Mouse (Mus musculus) spleen, embryonic (tissue): ENCODE results near the gene Mageb3.
"Not testable (repeated sequence)": the region's sequence is repeated elsewhere in the genome, so short reads cannot be mapped to it uniquely, and the experiment has no call there.

ENCODE experiments used
- CTCF ChIA-PET: fragments of 350-600 bp; sonication (Branson Sonifier 250); formaldehyde crosslinking; loops from one replicate; lab custom pipeline; 2022; lab: Charles Lee

Gene Mageb3

GRCm38 (mm10) chr2:121955765-121956223, at the start of gene Mageb3, which contains the start of gene Ctdspl2:
Gene Mageb3, minus strand, starts transcription at chr2:121956092.
Gene Ctdspl2, plus strand, starts transcription at chr2:121956001.
- CTCF ChIA-PET: no interaction called here

GRCm38 (mm10) chr2:121995738-121996137, 39.8 kb upstream of the Mageb3 start:
- CTCF ChIA-PET: no interaction called here

- CTCF ChIA-PET: interaction anchor here (0.6 to 0.9 kb wide), 3 partner anchors 13 to 38 kb away, joined by 3 read pairs; no protein-coding TSS in a partner anchor
Observed at GRCm38 (mm10) chr2:121957216-121957792, 1.4 kb upstream of the Mageb3 start.

- CTCF ChIA-PET: interaction anchor here (0.6 kb wide), 1 partner anchor 34 kb away, joined by 3 read pairs; no protein-coding TSS in a partner anchor
Observed at GRCm38 (mm10) chr2:121956224-121957018, 529 bp upstream of the Mageb3 start.

- CTCF ChIA-PET: no interaction called here
Observed at GRCm38 (mm10) chr2:121954971-121955656, 778 bp downstream of the Mageb3 start.

- CTCF ChIA-PET: no interaction called here
Observed at GRCm38 (mm10) chr2:121943364-121943763, 12.5 kb downstream of the Mageb3 start.

- CTCF ChIA-PET: not testable (repeated sequence)
Observed at GRCm38 (mm10) chr2:121937624-121938023, 18.3 kb downstream of the Mageb3 start.

GRCm38 (mm10) chr2:121916047-121916970, 39.6 kb downstream of the Mageb3 start:
- CTCF ChIA-PET: no interaction called here

- CTCF ChIA-PET: no interaction called here
Observed at GRCm38 (mm10) chr2:121909975-121910374, 45.9 kb downstream of the Mageb3 start.
